In the genomic region with DNA sequence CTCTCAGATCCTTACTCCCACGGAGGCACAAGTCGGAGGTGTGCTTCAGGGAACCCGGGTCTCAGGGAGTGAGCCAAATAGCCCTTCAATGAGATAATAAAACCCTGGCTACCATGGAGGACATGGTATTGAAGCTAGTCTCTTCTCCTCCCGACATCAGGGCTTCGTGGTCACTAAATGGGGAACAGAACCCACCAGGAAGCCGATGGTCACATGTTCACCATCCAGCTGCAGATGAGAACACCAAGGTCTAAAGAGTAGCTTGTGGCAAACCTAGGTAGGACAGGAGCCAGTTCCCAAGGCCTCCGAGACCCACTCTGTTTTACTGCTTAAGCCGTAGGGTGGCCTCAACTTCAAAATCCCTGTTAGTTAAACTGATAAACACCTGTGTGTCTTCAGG, we compare ENCODE assay signal across 29 mouse cellular contexts. TPM values are rescaled to one million over a fixed set of nuclear protein-coding genes. Genes with fewer than 3 reads are reported as not detected.
DNase-seq lines count a peak whose midpoint lies in the region; ATAC-seq and TF ChIP-seq lines count a peak whose summit lies in the region.
"Had no signal": no experiment of that assay in that cellular context is flagged by ENCODE, and none has a peak within 500 bp of the region (broad histone marks: within the 10 kb centered on the region; RNA-seq: fewer than 3 reads in every experiment).

No protein-coding gene starts in this region.

- intact Hi-C loops in heart, postnatal 10 days (cut with DNase I), result no loop called here

- WGBS in heart, postnatal 0 days, result 83% methylated on average over 8 of the region's 8 CpGs
- 20% methylated on average over 8 of the region's 8 CpGs for WGBS in liver, embryonic 16.5 days (ENCODE audit: insufficient replicate concordance)
- whole genome bisulfite sequencing in hindbrain, embryonic 12.5 days, result 88% methylated on average over 8 of the region's 8 CpGs

- peak overlapping the region; percentile 19; the same call in 1 of the 2 replicates for H3K4me3 ChIP-seq in heart, postnatal 0 days (ENCODE audit: low read depth, low read length)
- H3K4me3 ChIP-seq in liver, embryonic 16.5 days (ENCODE audit: low read depth, low read length), result peak overlapping the region; percentile 54
- no peak overlapping the region for H3K4me3 ChIP-seq in hindbrain, embryonic 12.5 days
- H3K4me3 ChIP-seq: embryonic facial prominence, embryonic 13.5 days; kidney, embryonic 15.5 days; limb, embryonic 10.5 days; midbrain, embryonic 10.5 days had no signal

- no peak for ATAC-seq in heart, postnatal 0 days (ENCODE audit: insufficient read depth, low read depth)
- 0 out of 2 replicates have a peak, but pooled peaks have one; percentile 15 for ATAC-seq in common myeloid progenitor, adult 5-6 weeks (replicated peaks; ENCODE audit: low read depth, poor library complexity, severe bottlenecking)
- ATAC-seq in liver, embryonic 16.5 days (ENCODE audit: low read depth), result no peak
- no peak for ATAC-seq in hindbrain, embryonic 12.5 days (ENCODE audit: low FRiP score)
- ATAC-seq: forebrain, postnatal 0 days; intestine, postnatal 0 days had no signal

- TF ChIP-seq CTCF in heart, postnatal 0 days (IDR thresholded peaks at IDR 0.05; ENCODE audit: low read depth), result no peak

- no peaks in the 10 kb centered on the region for H3K27me3 ChIP-seq in heart, postnatal 0 days (ENCODE audit: control insufficient read depth, insufficient read depth, low read length)
- H3K27me3 ChIP-seq in liver, embryonic 16.5 days (ENCODE audit: control insufficient read depth, insufficient read depth, low read depth, low read length), result no peaks in the 10 kb centered on the region
- H3K27me3 ChIP-seq in hindbrain, embryonic 12.5 days, result no peaks in the 10 kb centered on the region
- H3K27me3 ChIP-seq: embryonic facial prominence, embryonic 13.5 days; kidney, embryonic 15.5 days had no signal

- DNase-seq in heart, postnatal 0 days (ENCODE audit: low spot score), result no peak
- DNase-seq in heart, postnatal 10 days, result no peak
- DNase-seq in 416B (ENCODE audit: low read depth), result peak; percentile 50
- DNase-seq in Muller cell, postnatal 12 days (ENCODE audit: inconsistent ontology term), result no peak
- no peak for DNase-seq in urinary bladder, adult 18-20 months (ENCODE audit: low spot score in 2 of 2)
- DNase-seq: adrenal gland, adult 2 months; cerebellum, adult 9-11 months; forebrain, postnatal 0 days; heart, adult 18-20 months; kidney, postnatal 4 days; layer of hippocampus, adult 9-11 months; lung, adult 18-20 months; lung, postnatal 36 days; retina, postnatal 1 day had no signal

- no peak for TF ChIP-seq EP300 in heart, postnatal 0 days (IDR thresholded peaks at IDR 0.05; ENCODE audit: low read depth)

- H3K9me3 ChIP-seq in heart, postnatal 0 days (replicated peaks; ENCODE audit: control insufficient read depth, low read length), result no peaks in the 10 kb centered on the region
- H3K9me3 ChIP-seq in liver, embryonic 16.5 days (replicated peaks; ENCODE audit: control insufficient read depth, low read length), result no peaks in the 10 kb centered on the region
- H3K9me3 ChIP-seq in hindbrain, embryonic 12.5 days (replicated peaks), result no peaks in the 10 kb centered on the region
- H3K9me3 ChIP-seq: embryonic facial prominence, embryonic 13.5 days; kidney, embryonic 15.5 days; limb, embryonic 10.5 days; midbrain, embryonic 10.5 days had no signal

- H3K4me1 ChIP-seq in heart, postnatal 0 days (ENCODE audit: control insufficient read depth, insufficient read depth), result no peaks in the 10 kb centered on the region
- peaks cover 28% of the 10 kb centered on the region for H3K4me1 ChIP-seq in liver, embryonic 16.5 days (ENCODE audit: control insufficient read depth, low read depth, low read length)
- no peaks in the 10 kb centered on the region for H3K4me1 ChIP-seq in hindbrain, embryonic 12.5 days
- H3K4me1 ChIP-seq: embryonic facial prominence, embryonic 13.5 days; limb, embryonic 10.5 days; midbrain, embryonic 10.5 days had no signal

- no peak overlapping the region for H3K27ac ChIP-seq in heart, postnatal 0 days (ENCODE audit: low read depth)
- H3K27ac ChIP-seq in liver, embryonic 16.5 days (ENCODE audit: low read length), result no peak overlapping the region; the same call in 1 of the 2 replicates
- H3K27ac ChIP-seq in hindbrain, embryonic 12.5 days, result no peak overlapping the region
- H3K27ac ChIP-seq: embryonic facial prominence, embryonic 13.5 days; hindbrain, embryonic 14.5 days; kidney, embryonic 15.5 days; limb, embryonic 10.5 days; midbrain, embryonic 10.5 days had no signal

- H3K36me3 ChIP-seq in heart, postnatal 0 days (replicated peaks; ENCODE audit: control insufficient read depth, insufficient read depth, low read length), result no peaks in the 10 kb centered on the region
- H3K36me3 ChIP-seq in liver, embryonic 16.5 days (ENCODE audit: control insufficient read depth, insufficient read depth), result no peaks in the 10 kb centered on the region
- H3K36me3 ChIP-seq in hindbrain, embryonic 12.5 days, result no peaks in the 10 kb centered on the region
- H3K36me3 ChIP-seq: embryonic facial prominence, embryonic 13.5 days; kidney, embryonic 15.5 days; limb, embryonic 10.5 days; midbrain, embryonic 10.5 days had no signal

- no peak overlapping the region for H3K9ac ChIP-seq in heart, postnatal 0 days (replicated peaks; ENCODE audit: low read depth, low read length)
- H3K9ac ChIP-seq in liver, embryonic 16.5 days (ENCODE audit: low read depth, low read length), result peak overlapping the region; percentile 35; the same call in 1 of the 2 replicates
- H3K9ac ChIP-seq in hindbrain, embryonic 12.5 days, result no peak overlapping the region
- H3K9ac ChIP-seq: embryonic facial prominence, embryonic 13.5 days; forebrain, postnatal 0 days; hindbrain, embryonic 14.5 days; kidney, embryonic 15.5 days had no signal

- peak overlapping the region; percentile 16; the same call in 1 of the 2 replicates for H3K4me2 ChIP-seq in heart, postnatal 0 days (ENCODE audit: low read depth, low read length)
- peak overlapping the region; percentile 57 for H3K4me2 ChIP-seq in liver, embryonic 16.5 days (ENCODE audit: low read depth, low read length)
- no peak overlapping the region for H3K4me2 ChIP-seq in hindbrain, embryonic 12.5 days (replicated peaks)
- H3K4me2 ChIP-seq: embryonic facial prominence, embryonic 13.5 days; hindbrain, embryonic 14.5 days; kidney, embryonic 15.5 days had no signal

RNA-seq across cellular contexts. Expression of a gene that starts 1.0 kb away (rescaled TPM):
- total RNA-seq in heart, postnatal 0 days (2014; rRNA removed; ENCODE audit: low replicate concordance), result not detected in 2 replicates
- polyA plus RNA-seq in heart, postnatal 0 days (2015; fragmentation: Nextera tagmentation; extraction: Ambion mirVana), result 0.11 and 0.20 TPM in 2 replicates
- total RNA-seq in heart, postnatal 10 days (2021), result under 1 TPM; 0.43 to 0.62 TPM
- 35.5 and 37.7 TPM in 2 replicates for total RNA-seq in common myeloid progenitor, adult 5-6 weeks (2017)
- polyA plus RNA-seq in liver, embryonic 16.5 days (2015; fragmentation: Nextera tagmentation; extraction: Ambion mirVana), result 6.3 and 8.2 TPM in 2 replicates
- 0.65 TPM in 1 of 2 replicates, not detected in the other for polyA plus RNA-seq in hindbrain, embryonic 12.5 days (2016; fragmentation: Nextera tagmentation; extraction: Ambion mirVana)
- total RNA-seq: gastrocnemius, adult 18-20 months; left cerebral cortex, adult 8-10 months had no signal
- polyA plus RNA-seq: C2C12; forebrain, postnatal 0 days; hindbrain, embryonic 14.5 days; intestine, postnatal 0 days had no signal

RNA-seq across cellular contexts. Expression of a gene that starts 9.9 kb away (rescaled TPM):
- 0.15 TPM in 1 of 2 replicates, not detected in the other for total RNA-seq in heart, postnatal 0 days (2014; rRNA removed; ENCODE audit: low replicate concordance)
- polyA plus RNA-seq in heart, postnatal 0 days (2015; fragmentation: Nextera tagmentation; extraction: Ambion mirVana), result not detected in 2 replicates
- not detected for total RNA-seq in heart, postnatal 10 days (2021)
- 2.9 and 4.2 TPM in 2 replicates for total RNA-seq in common myeloid progenitor, adult 5-6 weeks (2017)
- 0.47 and 0.51 TPM in 2 replicates for polyA plus RNA-seq in liver, embryonic 16.5 days (2015; fragmentation: Nextera tagmentation; extraction: Ambion mirVana)
- 0.12 TPM in 1 of 2 replicates, not detected in the other for polyA plus RNA-seq in hindbrain, embryonic 12.5 days (2016; fragmentation: Nextera tagmentation; extraction: Ambion mirVana)
- total RNA-seq: adrenal gland, adult 2 months; forebrain, postnatal 0 days; gastrocnemius, adult 18-20 months; heart, adult 18-20 months had no signal
- polyA plus RNA-seq: adrenal gland, adult 2 months; brain, embryonic 14.5 days; C2C12; embryonic facial prominence, embryonic 13.5 days; forebrain, postnatal 0 days; kidney, embryonic 15.5 days; limb, embryonic 10.5 days; midbrain, embryonic 10.5 days; neural tube, embryonic 11.5 days had no signal

RNA-seq across cellular contexts. Expression of a gene that starts 43.6 kb away (rescaled TPM):
- not detected in 2 replicates for total RNA-seq in heart, postnatal 0 days (2014; rRNA removed; ENCODE audit: low replicate concordance)
- not detected in 2 replicates for polyA plus RNA-seq in heart, postnatal 0 days (2015; fragmentation: Nextera tagmentation; extraction: Ambion mirVana)
- total RNA-seq in heart, postnatal 10 days (2021), result not detected
- total RNA-seq in common myeloid progenitor, adult 5-6 weeks (2017), result not detected in 2 replicates
- polyA plus RNA-seq in liver, embryonic 16.5 days (2015; fragmentation: Nextera tagmentation; extraction: Ambion mirVana), result 0.50 TPM in 1 of 2 replicates, not detected in the other
- polyA plus RNA-seq in hindbrain, embryonic 12.5 days (2016; fragmentation: Nextera tagmentation; extraction: Ambion mirVana), result not detected in 2 replicates
- total RNA-seq: adrenal gland, adult 2 months; forebrain, postnatal 0 days; gastrocnemius, adult 18-20 months; heart, adult 18-20 months; left cerebral cortex, adult 8-10 months had no signal
- polyA plus RNA-seq: brain, embryonic 14.5 days; C2C12; embryonic facial prominence, embryonic 13.5 days; forebrain, postnatal 0 days; heart, embryonic 14.5 days; hindbrain, embryonic 14.5 days; limb, embryonic 10.5 days; midbrain, embryonic 10.5 days; neural tube, embryonic 11.5 days had no signal

Comparison
In these comparisons a context has a peak if more than half of its experiments do, and no peak if none do; other contexts are left out.
1. RNA of a gene that starts 1.0 kb away (total RNA-seq): 35.5 to 37.7 TPM in common myeloid progenitor, adult 5-6 weeks; 0.43 to 0.62 TPM in heart, postnatal 10 days and not detected in heart, postnatal 0 days; every median in the first group is over 10 times any median in the second.